Mouse (Mus musculus): ENCODE data around the gene Prrt2.

Prrt2 gene

DNA sequence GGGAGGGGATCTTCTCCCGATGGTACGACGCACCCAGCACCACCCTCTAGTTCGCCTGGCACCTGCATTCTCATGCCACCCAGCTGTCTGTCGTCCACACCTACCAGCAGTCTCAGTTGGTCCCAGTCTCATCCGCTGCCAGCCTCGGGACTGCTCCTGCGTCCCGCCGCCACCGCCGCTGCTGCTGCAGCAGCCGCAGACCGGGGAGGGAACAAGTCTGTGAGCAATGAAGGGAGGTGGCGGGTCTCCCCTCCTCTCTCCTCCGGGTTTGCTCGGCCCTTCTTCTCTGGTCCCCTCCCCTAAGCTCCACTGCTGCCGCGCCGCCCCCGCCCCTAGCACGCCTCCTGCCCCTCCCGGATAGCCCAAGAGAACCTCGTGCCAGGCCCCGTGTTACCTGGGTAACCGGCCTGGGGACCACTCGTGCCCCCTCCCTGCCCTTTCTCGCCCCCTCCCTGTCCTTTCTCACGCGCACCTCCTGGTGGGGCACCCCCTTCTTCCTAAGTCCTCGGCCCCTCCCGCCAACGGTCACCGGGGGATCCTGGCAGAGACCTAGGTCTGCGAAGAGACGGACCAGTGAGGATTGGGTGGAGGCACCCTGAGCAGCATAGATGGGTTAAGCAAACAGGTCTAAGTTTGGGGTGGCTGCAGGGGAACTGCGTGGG lies at the start of gene Prrt2, which contains the start of gene Gm42742:
TSS of gene Prrt2 (minus strand) at position 311 of the 662 bp plus-strand sequence.
TSS of gene Gm42742 (minus strand) at position 197 of the 662 bp plus-strand sequence.
- DNase-seq = peak; percentile 82

- DNase-seq = no peak
Measured at GRCm38 (mm10) chr7:127066317-127066716, 45.3 kb upstream of the Prrt2 start.

DNA sequence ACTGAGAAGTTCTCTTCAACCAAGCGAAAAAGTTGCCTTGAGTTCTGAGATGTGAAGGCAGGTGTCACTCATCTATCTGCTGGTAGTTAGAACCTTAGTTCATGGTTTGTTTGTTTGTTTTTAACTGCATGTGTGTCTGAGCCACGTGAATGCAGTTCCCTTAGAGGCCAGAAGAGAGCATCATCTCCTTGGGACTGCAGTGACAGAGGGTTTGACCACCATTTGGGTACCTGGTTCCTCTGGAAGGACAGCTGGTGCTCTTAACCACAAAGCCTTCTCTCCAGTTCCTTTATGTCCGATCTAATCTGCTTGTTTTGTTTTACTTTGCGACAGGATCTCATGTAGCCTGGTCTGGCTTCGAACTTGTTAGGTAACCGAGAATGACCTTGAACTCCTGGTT lies 44.5 kb upstream of the Prrt2 start:
- no peak for DNase-seq

DNA sequence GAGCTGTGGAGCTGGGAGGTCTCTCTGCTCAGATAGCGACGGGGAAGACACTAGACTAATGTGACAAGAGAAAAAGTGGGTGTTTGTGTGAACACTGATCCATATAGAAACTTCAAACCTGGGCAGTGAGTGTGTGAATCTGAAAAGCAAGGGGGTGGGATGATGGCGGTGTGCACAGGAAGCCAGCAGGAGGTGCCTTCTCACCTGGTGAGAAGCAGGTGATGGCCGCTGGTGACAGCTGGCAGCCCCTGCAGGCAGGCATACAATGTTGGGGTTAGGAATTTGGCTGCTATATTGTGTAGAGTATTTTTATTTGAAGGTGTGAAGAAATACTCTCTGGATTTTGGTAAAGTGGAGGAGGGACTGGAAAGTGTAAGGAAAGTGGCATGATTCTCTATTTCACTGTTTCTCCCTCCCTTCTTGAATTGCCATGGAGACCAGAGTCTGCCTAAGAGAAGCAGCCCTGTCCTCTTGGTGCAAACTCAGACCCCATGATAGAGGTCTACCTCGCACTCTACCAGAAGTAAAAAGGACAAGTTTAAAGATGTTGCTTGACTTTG lies 34.1 kb upstream of the Prrt2 start:
- no peak for DNase-seq

GRCm38 (mm10) chr7:127041851-127042672 lies 21.1 kb upstream of the Prrt2 start, which contains the start of gene Kif22:
Kif22 (minus strand) TSS chr7:127042471.
- peak; percentile 90 for DNase-seq

DNA sequence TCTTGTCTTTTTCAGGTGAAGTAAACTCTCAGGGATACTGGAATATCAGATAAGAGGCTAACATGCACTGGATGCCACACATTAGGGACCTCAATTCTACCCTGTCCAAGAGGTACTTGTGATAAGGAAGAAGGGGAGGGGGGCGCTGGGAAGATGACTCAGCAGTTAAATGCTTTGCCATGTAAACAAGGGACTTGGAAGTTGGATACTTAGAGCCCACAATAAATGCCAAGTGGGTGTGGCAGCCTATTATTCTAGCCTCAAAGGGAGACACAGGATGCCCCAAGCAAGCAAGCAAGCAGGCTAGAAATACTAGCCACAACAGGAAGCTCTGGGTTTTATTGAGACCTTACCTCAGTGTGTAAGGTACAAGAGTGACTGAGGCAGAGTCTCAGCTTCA lies 10.2 kb upstream of the Prrt2 start:
- DNase-seq = peak; percentile 33

- peak; percentile 34 for DNase-seq
Measured at GRCm38 (mm10) chr7:127030172-127030571, 9.2 kb upstream of the Prrt2 start.

GRCm38 (mm10) chr7:127027885-127028284 lies 6.9 kb upstream of the Prrt2 start:
- no peak for DNase-seq

DNA sequence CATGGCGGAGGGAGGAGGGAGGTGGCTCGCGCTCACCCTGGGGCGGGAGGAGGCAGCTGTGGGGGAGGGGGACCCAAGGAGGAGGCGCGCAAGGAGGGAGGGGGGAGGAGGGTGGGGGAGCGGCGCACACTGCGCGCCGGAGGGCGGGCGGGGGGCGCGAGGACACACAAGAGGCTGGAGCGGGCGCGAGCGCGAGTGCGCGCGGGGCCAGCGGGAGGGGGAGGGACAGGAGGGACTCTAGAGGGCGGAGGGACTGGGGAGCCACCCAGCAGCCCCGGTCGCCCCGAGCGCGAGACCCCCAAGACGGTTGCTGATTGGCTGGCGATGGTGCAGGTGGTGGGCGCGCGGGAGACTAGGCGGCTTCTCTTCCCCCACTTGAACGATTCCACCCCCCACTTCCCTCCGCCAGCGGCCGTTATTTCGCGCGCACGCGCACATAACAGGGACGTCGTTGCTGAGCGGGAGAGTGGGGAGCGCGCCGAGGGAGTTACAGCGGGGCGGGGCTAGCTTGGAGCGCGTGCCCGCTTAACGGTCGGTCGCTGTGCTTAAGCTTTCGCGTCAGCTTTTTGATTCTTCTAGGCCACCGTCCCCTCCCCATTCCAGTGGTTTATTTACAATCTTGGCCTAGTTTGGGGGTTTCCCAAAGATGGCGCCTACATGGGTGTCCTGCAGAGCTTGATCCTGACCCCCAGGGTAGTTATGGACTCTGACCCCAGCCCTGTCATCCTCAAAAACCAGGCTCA lies 6.1 kb upstream of the Prrt2 start, which contains the start of gene Maz:
TSS of gene Maz (minus strand) at position 54 of the 743 bp plus-strand sequence.
- peak; percentile 100 for DNase-seq

GRCm38 (mm10) chr7:127026616-127026983 lies 5.6 kb upstream of the Prrt2 start:
- no peak for DNase-seq

DNA sequence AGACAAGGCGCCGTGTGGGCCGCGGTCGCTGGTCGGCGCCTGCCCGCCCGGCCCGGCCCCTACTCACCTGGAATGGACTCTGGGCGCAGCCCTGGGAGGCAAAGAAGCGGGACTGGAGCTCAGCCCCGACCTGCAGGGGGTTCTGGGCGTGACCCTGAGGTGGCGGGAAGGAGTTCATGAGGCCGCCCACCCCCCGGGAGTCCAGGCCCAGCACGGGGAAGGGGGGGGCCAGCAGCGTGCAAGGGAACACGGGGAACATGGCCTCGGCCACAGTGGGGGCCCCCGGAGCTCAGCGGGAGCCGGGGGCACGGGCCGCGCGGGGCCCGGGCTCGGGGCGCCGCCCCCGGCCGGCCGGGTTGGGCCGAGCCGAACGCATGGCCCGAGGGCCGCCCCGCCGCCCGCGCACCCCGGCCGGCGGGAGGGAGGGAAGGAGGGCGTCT lies 5.2 kb upstream of the Prrt2 start:
- peak; percentile 86 for DNase-seq

DNA sequence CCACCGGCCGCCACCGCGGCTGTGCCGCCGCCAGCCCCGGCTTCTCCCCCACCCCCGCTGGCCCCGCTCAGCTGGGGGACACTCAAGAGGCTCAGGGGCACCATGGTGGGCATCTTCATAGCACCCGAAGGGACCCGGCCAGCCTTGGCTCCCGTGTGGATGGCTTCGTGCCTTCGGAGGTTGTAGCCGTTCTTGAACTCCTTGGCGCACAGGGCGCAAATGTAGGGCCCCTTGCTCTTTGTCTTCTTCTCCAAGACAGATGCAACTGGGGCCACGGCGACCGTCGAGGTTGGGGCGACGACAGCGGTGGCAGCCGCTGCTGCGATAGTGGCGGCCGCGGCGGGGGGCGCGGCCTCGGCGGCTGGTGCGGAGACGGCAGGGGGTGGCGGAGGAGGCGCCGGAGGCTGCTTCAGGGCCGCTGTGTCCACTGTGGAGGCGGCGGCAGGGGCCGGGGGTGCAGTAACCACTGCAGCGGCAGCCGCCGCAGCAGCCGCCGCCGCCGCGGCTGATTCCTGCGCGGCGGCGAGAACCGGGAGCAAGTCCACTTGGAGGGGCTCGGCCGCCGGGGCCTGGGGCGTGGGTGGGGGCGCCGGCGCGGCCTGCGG lies 4.6 kb upstream of the Prrt2 start:
- peak; percentile 78 for DNase-seq

DNA sequence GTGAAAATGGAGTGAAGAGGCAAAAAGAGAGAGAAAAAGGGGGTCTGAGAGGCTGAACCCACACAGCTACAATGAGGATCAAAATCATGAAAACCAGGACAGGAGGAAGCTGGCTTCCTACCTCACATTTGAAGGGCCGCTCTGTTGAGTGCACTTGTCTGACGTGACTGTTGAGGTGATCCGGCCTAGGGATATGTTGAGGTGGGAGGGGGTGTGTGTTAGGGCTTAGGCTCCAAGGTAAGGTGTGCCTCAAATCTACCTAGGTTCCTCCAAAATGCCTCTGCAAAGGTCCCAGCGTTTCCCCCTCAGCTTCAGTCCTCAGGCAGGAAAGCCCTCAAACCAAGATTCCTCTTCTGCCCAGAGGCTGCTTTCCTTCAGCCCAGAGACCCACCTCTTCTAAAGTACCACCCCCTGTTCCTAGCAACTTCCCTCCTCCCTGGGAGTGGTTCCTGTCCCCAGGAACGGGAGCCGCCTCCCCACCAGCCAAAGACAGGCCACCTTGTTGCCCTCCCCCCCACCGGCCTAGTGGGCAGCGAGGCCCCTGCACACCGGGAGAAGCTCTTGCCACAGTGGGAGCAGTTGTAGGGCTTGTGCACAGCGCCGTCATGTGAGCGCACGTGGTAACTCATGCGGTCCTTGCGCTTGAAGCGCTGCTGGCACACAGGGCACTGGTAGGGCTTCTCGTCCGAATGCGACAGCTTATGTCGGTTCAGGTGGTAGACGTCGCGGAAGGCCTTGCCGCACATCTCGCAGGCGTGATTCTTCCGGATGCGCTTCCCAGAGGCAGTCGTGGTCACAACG lies 3.9 kb upstream of the Prrt2 start:
- DNase-seq = peak; percentile 91

DNA sequence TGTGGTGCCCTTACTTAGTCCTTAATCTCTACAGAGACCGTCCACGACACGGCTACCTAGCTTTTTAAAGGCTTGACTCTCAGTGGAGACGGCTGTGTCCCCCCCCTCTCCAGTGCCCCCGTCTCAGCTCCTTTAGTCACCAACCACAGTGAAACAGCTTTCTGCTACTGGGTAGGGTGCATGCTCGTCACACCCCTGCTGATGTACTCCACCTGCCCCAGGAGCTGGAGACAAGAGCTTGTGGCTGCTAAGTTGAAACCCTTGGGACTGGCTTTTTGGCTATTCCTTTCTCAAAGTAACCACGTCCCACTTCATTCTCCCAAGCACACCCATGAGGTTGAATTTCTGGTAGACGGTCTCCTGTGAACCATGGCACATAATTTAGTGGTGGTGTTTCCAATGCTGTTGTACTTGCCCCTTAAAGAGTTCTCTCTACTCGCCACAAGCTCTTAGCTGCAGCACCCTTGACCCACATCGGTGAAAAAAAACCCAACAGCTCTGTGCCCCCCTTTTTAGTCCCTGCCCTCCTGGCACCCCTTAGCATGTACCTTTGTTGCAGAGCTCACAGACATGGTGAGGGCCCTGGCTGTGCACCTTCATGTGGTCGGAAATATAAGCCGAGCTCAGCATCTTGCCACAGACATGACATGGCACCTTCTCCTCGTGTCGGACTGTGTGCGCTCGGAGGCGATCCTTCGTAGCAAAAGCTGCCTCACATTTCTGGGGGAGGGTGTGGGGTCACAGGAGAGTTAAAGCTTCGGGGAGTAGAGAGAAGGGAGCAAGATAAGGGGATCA lies 3.1 kb upstream of the Prrt2 start:
- DNase-seq = peak; percentile 60

GRCm38 (mm10) chr7:127023272-127023691 lies 2.3 kb upstream of the Prrt2 start:
- DNase-seq = peak; percentile 76

DNA sequence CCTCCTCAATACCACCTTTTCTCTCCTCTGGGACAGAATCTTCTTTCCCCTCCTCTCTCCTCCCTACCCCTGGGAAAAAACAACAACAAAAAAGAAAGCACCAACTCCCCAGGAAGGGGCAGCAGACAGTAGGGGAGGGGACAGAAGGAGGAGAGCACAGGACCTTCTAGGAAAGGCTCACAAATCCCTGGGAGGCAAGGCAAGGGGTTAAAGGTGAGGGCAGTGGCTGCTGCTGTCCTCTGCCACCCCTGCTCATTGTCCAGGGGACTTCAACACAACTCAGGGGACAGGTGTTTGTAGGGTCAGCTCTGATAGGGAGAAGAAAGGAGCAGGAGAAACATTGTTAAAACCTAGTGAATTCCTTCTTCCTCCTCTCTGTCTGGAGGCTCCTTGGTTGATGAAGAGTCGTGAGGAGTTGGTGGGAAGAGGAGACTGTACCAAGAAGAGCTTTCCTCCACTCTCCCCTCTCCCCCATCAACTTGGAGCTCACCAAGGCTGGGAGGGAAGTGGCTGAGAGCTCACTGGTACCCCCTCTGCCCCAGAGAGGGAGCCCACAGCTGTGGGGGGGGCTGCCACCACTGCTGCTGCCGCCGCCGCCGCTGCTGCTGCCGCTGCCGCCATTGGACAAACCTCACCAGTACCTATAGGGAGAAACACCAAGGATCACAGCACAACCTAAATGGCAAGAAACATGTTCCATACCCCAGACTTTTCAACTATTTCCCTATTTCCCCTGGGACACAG lies 1.7 kb upstream of the Prrt2 start:
- no peak for DNase-seq

- peak; percentile 68 for DNase-seq
Measured at GRCm38 (mm10) chr7:127021563-127022527, 834 bp upstream of the Prrt2 start.

DNA sequence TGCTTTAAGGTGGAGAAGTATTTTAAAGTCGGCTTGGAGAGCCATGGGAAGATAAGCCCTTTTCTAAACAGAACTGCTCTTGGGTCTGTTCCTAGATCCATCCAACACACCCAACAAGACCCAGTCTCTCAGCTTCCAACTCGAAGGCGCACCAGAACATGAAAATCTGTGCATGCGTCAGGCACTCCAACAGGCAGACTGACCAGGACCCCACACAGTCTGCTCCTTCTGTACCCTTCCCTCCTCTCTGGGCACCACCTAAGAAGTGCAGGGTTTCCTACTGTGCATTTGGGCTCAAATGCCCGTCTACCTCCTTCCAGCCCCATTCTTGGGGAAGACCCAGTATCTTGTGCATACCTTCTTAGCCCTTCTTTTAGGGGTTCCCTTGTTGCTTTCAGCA lies 520 bp downstream of the Prrt2 start:
- DNase-seq = peak; percentile 75

- DNase-seq = peak; percentile 75
Measured at GRCm38 (mm10) chr7:127020031-127020430, 980 bp downstream of the Prrt2 start.
